Mouse (Mus musculus) G1E (cell line): ENCODE results near the gene Gpr108.

ENCODE experiments used
- CTCF ChIP-seq: IDR thresholded peaks from 2 replicates; pipeline ENCODE4 v1.5.1; 2012; ENCODE audit warnings: low read depth, low read length, inconsistent platforms, mixed read lengths
- GATA1 ChIP-seq: IDR thresholded peaks from 2 replicates; pipeline ENCODE4 v1.6.1; 2012; ENCODE audit warnings: borderline replicate concordance, low read length, inconsistent platforms, mixed read lengths

- TF ChIP-seq CTCF (no peak), GATA1 (no peak)
These were observed 5.1 kb upstream of the Gpr108 start for GRCm38 (mm10) chr17:57253306-57253705.
